18 mouse cellular contexts compared by ENCODE assay signal in the genomic region with DNA sequence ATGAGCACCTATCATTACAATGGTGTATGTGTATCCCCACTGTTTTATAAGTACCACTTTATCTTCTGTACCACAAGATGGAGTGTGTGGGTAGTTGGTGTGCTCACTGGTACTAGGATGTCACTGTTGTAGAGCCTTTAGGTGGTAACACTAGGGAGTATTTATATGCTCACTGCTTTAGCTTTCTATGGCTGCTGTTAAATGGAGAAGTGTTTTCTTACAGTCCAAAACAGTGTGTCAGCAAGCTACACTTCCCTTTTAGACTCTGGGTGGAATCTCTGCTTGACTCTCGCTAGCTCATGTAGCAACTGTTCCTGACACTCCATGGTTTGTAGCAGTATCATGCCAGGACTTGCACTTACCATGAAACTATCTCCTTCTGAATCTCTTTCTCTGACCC. TPM values are rescaled to one million over a fixed set of nuclear protein-coding genes. Genes with fewer than 3 reads are reported as not detected.
DNase-seq lines count a peak whose midpoint lies in the region; ATAC-seq and TF ChIP-seq lines count a peak whose summit lies in the region.
"Had no signal": no experiment of that assay in that cellular context is flagged by ENCODE, and none has a peak within 500 bp of the region (broad histone marks: within the 10 kb centered on the region; RNA-seq: fewer than 3 reads in every experiment).

No protein-coding gene starts in this region.

- no peak overlapping the region for H3K4me3 ChIP-seq in layer of hippocampus, adult 2 months
- H3K4me3 ChIP-seq in lung, postnatal 0 days (ENCODE audit: low read depth, low read length), result no peak overlapping the region
- H3K4me3 ChIP-seq in midbrain, embryonic 13.5 days (replicated peaks), result no peak overlapping the region
- H3K4me3 ChIP-seq: embryonic facial prominence, embryonic 10.5 days; forebrain, embryonic 13.5 days; heart, embryonic 12.5 days had no signal

- no peaks in the 10 kb centered on the region for H3K27me3 ChIP-seq in lung, postnatal 0 days (replicated peaks; ENCODE audit: insufficient read depth, low read length)
- H3K27me3 ChIP-seq in midbrain, embryonic 13.5 days, result no peaks in the 10 kb centered on the region
- H3K27me3 ChIP-seq: forebrain, embryonic 13.5 days; heart, embryonic 12.5 days; Patski had no signal

- TF ChIP-seq CTCF in layer of hippocampus, adult 2 months (conservative IDR thresholded peaks at IDR 0.05), result no peak
- TF ChIP-seq CTCF in lung, postnatal 0 days (IDR thresholded peaks at IDR 0.05), result no peak

- no peak overlapping the region for H3K9ac ChIP-seq in lung, postnatal 0 days (replicated peaks; ENCODE audit: low read depth)
- H3K9ac ChIP-seq in midbrain, embryonic 13.5 days (replicated peaks), result no peak overlapping the region
- H3K9ac ChIP-seq: forebrain, embryonic 13.5 days; forebrain, postnatal 0 days; heart, embryonic 12.5 days had no signal

- peaks cover 45% of the 10 kb centered on the region; the same call in 1 of the 2 replicates for H3K36me3 ChIP-seq in lung, postnatal 0 days (ENCODE audit: insufficient read depth, low read length)
- H3K36me3 ChIP-seq in midbrain, embryonic 13.5 days, result peaks cover 74% of the 10 kb centered on the region

- no peak for DNase-seq in layer of hippocampus, adult 2 months (ENCODE audit: low spot score in 2 of 2)
- DNase-seq in layer of hippocampus, postnatal 14 days (ENCODE audit: low spot score in 2 of 2), result no peak
- DNase-seq in lung, postnatal 0 days (ENCODE audit: low spot score), result peak; percentile 9
- no peak for DNase-seq in lung, postnatal 25 days (ENCODE audit: low spot score)
- DNase-seq in skeletal muscle tissue, adult 2 months (ENCODE audit: low read depth, low spot score), result peak; percentile 14
- no peak for DNase-seq in right cerebral cortex, postnatal 10 days (ENCODE audit: low spot score in 2 of 2)
- DNase-seq: adrenal gland, postnatal 14 days; cerebellum, adult 2 months; cerebellum, postnatal 10 days; forebrain, postnatal 0 days; gastrocnemius, postnatal 14 days had no signal

- H3K4me2 ChIP-seq in lung, postnatal 0 days (replicated peaks; ENCODE audit: low read depth, low read length), result no peak overlapping the region
- no peak overlapping the region for H3K4me2 ChIP-seq in midbrain, embryonic 13.5 days (replicated peaks)
- H3K4me2 ChIP-seq: forebrain, embryonic 13.5 days; heart, embryonic 12.5 days had no signal

- no peak for TF ChIP-seq EP300 in lung, postnatal 0 days (IDR thresholded peaks at IDR 0.05)

- H3K27ac ChIP-seq in layer of hippocampus, adult 2 months, result 0 out of 2 replicates have a peak overlapping the region, but pooled peaks have one; percentile 19
- H3K27ac ChIP-seq in lung, postnatal 0 days (ENCODE audit: low read length), result no peak overlapping the region
- no peak overlapping the region for H3K27ac ChIP-seq in midbrain, embryonic 13.5 days
- H3K27ac ChIP-seq: embryonic facial prominence, embryonic 10.5 days; forebrain, embryonic 13.5 days had no signal

- no peak for ATAC-seq in lung, postnatal 0 days
- peak; percentile 89 for ATAC-seq in megakaryocyte, adult 5-6 weeks (ENCODE audit: poor library complexity, severe bottlenecking)
- ATAC-seq in midbrain, embryonic 13.5 days, result no peak
- ATAC-seq: activated CD4-positive, CD25-positive, alpha-beta regulatory T cell, adult 4 months; forebrain, embryonic 13.5 days; forebrain, postnatal 0 days; Patski had no signal

- H3K9me3 ChIP-seq in lung, postnatal 0 days (ENCODE audit: low read length), result no peaks in the 10 kb centered on the region
- H3K9me3 ChIP-seq in midbrain, embryonic 13.5 days, result no peaks in the 10 kb centered on the region
- H3K9me3 ChIP-seq: embryonic facial prominence, embryonic 10.5 days; forebrain, embryonic 13.5 days; heart, embryonic 12.5 days had no signal

- H3K4me1 ChIP-seq in lung, postnatal 0 days (ENCODE audit: insufficient read depth, low read depth, low read length), result no peaks in the 10 kb centered on the region
- no peaks in the 10 kb centered on the region for H3K4me1 ChIP-seq in midbrain, embryonic 13.5 days (replicated peaks)
- H3K4me1 ChIP-seq: embryonic facial prominence, embryonic 10.5 days; forebrain, embryonic 13.5 days; heart, embryonic 12.5 days had no signal

- 88% methylated on average over 1 of the region's 1 CpGs for WGBS in lung, postnatal 0 days
- WGBS in midbrain, embryonic 13.5 days, result 100% methylated on average over 1 of the region's 1 CpGs

RNA-seq across cellular contexts. Expression of a gene that starts 52.8 kb away (rescaled TPM):
- 10 to 100 TPM; 44.3 to 49.9 TPM for total RNA-seq in layer of hippocampus, adult 2 months (2021)
- 10 to 100 TPM; 63.0 to 63.3 TPM for total RNA-seq in layer of hippocampus, postnatal 14 days (2021)
- polyA plus RNA-seq in lung, postnatal 0 days (2015; fragmentation: Nextera tagmentation; extraction: Ambion mirVana), result 36.0 and 40.2 TPM in 2 replicates
- total RNA-seq in megakaryocyte, adult 5-6 weeks (2015), result 72.2 and 73.9 TPM in 2 replicates
- 46.5 and 48.2 TPM in 2 replicates for total RNA-seq in megakaryocyte, adult 5-6 weeks (2017)
- polyA plus RNA-seq in midbrain, embryonic 13.5 days (2015; fragmentation: Nextera tagmentation; extraction: Ambion mirVana), result 33.2 and 34.5 TPM in 2 replicates

Comparison
In these comparisons a context has a peak if more than half of its experiments do, and no peak if none do; other contexts are left out.
1. DNase-seq: peak in lung, postnatal 0 days (single experiment) and skeletal muscle tissue, adult 2 months (single experiment); none in layer of hippocampus, adult 2 months (0 of 2), layer of hippocampus, postnatal 14 days (0 of 2), lung, postnatal 25 days (single experiment) and right cerebral cortex, postnatal 10 days (0 of 2).